Mouse (Mus musculus) hindbrain, embryonic 13.5 days (tissue): ENCODE results near the gene Sec23ip. TPM values are rescaled to one million over a fixed set of nuclear protein-coding genes. Genes with fewer than 3 reads are reported as not detected.
"Not testable (repeated sequence)": the region's sequence is repeated elsewhere in the genome, so short reads cannot be mapped to it uniquely, and the experiment has no call there.

Experiments
- ATAC-seq: fragments of 200-750 bp; cut with Nextera tagmentation; 2 replicates; pipeline ENCODE4 v1.8.0; 2017; ENCODE audit warnings: moderate TSS enrichment; ENCODE audit not compliant: low FRiP score
- H3K27ac ChIP-seq: fragments of 300-500 bp; sonication (generic); 2 replicates; pipeline ENCODE4 v1.5.1; 2015; ENCODE audit warnings: inconsistent platforms, mild to moderate bottlenecking, moderate library complexity
- H3K27me3 ChIP-seq: fragments of 300-500 bp; sonication (generic); 2 replicates; pipeline ENCODE4 v1.6.1; 2015; ENCODE audit warnings: mild to moderate bottlenecking, inconsistent platforms
- H3K36me3 ChIP-seq: fragments of 300-500 bp; sonication (generic); 2 replicates; pipeline ENCODE4 v1.6.1; 2015; ENCODE audit warnings: mild to moderate bottlenecking, inconsistent platforms
- H3K4me1 ChIP-seq: fragments of 300-500 bp; sonication (generic); replicated peaks from 2 replicates; pipeline ENCODE4 v1.6.1; 2015; ENCODE audit warnings: inconsistent platforms
- H3K4me2 ChIP-seq: fragments of 300-500 bp; sonication (generic); 2 replicates; pipeline ENCODE4 v1.6.1; 2015; ENCODE audit warnings: inconsistent platforms, mild to moderate bottlenecking, moderate library complexity
- H3K4me3 ChIP-seq: fragments of 300-500 bp; sonication (generic); 2 replicates; pipeline ENCODE4 v1.5.1; 2015; ENCODE audit warnings: mild to moderate bottlenecking, inconsistent platforms
- H3K9ac ChIP-seq: fragments of 300-500 bp; sonication (generic); 2 replicates; pipeline ENCODE4 v1.6.1; 2015; ENCODE audit warnings: mild to moderate bottlenecking, inconsistent platforms
- H3K9me3 ChIP-seq: fragments of 300-500 bp; sonication (generic); 2 replicates; pipeline ENCODE4 v1.6.1; 2016; ENCODE audit warnings: inconsistent platforms
- WGBS: fragments of 180-500 bp; shearing (Covaris S2); methylation state at CpG from one replicate; pipeline ENCODE4 v1.1.7; 2015; 5-methylcytosine and 5-hydroxymethylcytosine counted together
- polyA plus RNA-seq: library from polyadenylated mRNA; unstranded; fragments of >200 nt; fragmentation: Nextera tagmentation; extraction: Ambion mirVana; gene quantifications from 2 replicates; pipeline ENCODE4 v1.2.1, GENCODE M21; 2015

Sec23ip gene
- 42.5 and 44.0 TPM in 2 replicates for polyA plus RNA-seq

GRCm38 (mm10) chr7:128744684-128745485, at the start of gene Sec23ip:
TSS of gene Sec23ip (plus strand) at chr7:128744943.
- peaks cover 3% of the 10 kb centered on the region for H3K36me3 ChIP-seq
- peak; percentile 86 for ATAC-seq
- H3K9me3 ChIP-seq, result no peaks in the 10 kb centered on the region
- H3K9ac ChIP-seq, result peak within 1 kb of the TSS; percentile 94
- WGBS, result under 1% methylated on average over 55 of the region's 55 CpGs
- H3K4me3 ChIP-seq, result peak within 1 kb of the TSS; percentile 93
- peak within 1 kb of the TSS; percentile 73 for H3K27ac ChIP-seq
- H3K4me1 ChIP-seq, result peaks cover 45% of the 10 kb centered on the region
- peaks cover 9% of the 10 kb centered on the region for H3K27me3 ChIP-seq
- H3K4me2 ChIP-seq, result peak within 1 kb of the TSS; percentile 92

GRCm38 (mm10) chr7:128699959-128700358, 44.8 kb upstream of the Sec23ip start:
- peaks cover 79% of the 10 kb centered on the region for H3K36me3 ChIP-seq
- not testable (repeated sequence) for ATAC-seq, H3K4me1 ChIP-seq, H3K4me3 ChIP-seq, H3K9me3 ChIP-seq, H3K27ac ChIP-seq, H3K4me2 ChIP-seq, H3K27me3 ChIP-seq, H3K9ac ChIP-seq
- 96% methylated on average over 6 of the region's 6 CpGs for WGBS

GRCm38 (mm10) chr7:128705735-128706134, 39.0 kb upstream of the Sec23ip start:
- Histone ChIP-seq H3K4me1 (no peaks in the 10 kb centered on the region), H3K36me3 (peaks cover 85% of the 10 kb centered on the region), H3K9me3 (no peaks in the 10 kb centered on the region), H3K27me3 (no peaks in the 10 kb centered on the region), H3K9ac (no peak overlapping the region), H3K4me3 (no peak overlapping the region), H3K27ac (no peak overlapping the region), H3K4me2 (no peak overlapping the region)
- 27% methylated on average over 4 of the region's 4 CpGs for WGBS
- ATAC-seq, result peak; percentile 76

GRCm38 (mm10) chr7:128717991-128718390, 26.8 kb upstream of the Sec23ip start:
- Histone ChIP-seq H3K9me3 (no peaks in the 10 kb centered on the region), H3K27me3 (no peaks in the 10 kb centered on the region), H3K9ac (no peak overlapping the region), H3K4me1 (no peaks in the 10 kb centered on the region), H3K4me3 (no peak overlapping the region), H3K27ac (no peak overlapping the region), H3K36me3 (peaks cover 79% of the 10 kb centered on the region), H3K4me2 (no peak overlapping the region)
- 76% methylated on average over 4 of the region's 4 CpGs for WGBS
- ATAC-seq, result no peak

GRCm38 (mm10) chr7:128724761-128725160, 20.0 kb upstream of the Sec23ip start:
- peaks cover 24% of the 10 kb centered on the region for H3K36me3 ChIP-seq
- no peak overlapping the region for H3K27ac ChIP-seq
- H3K4me3 ChIP-seq, result no peak overlapping the region
- 36% methylated on average over 4 of the region's 4 CpGs for WGBS
- peaks cover 18% of the 10 kb centered on the region for H3K4me1 ChIP-seq
- H3K9me3 ChIP-seq, result no peaks in the 10 kb centered on the region
- H3K9ac ChIP-seq, result no peak overlapping the region
- H3K27me3 ChIP-seq, result no peaks in the 10 kb centered on the region
- no peak overlapping the region for H3K4me2 ChIP-seq
- peak; percentile 74 for ATAC-seq

GRCm38 (mm10) chr7:128725189-128725588, 19.6 kb upstream of the Sec23ip start:
- peaks cover 21% of the 10 kb centered on the region for H3K36me3 ChIP-seq
- 88% methylated on average over 9 of the region's 9 CpGs for WGBS
- peak overlapping the region; percentile 5; the same call in 1 of the 2 replicates for H3K27ac ChIP-seq
- no peak overlapping the region for H3K4me2 ChIP-seq
- no peak for ATAC-seq
- no peaks in the 10 kb centered on the region for H3K9me3 ChIP-seq
- H3K4me1 ChIP-seq, result peaks cover 18% of the 10 kb centered on the region
- H3K4me3 ChIP-seq, result no peak overlapping the region
- no peak overlapping the region for H3K9ac ChIP-seq
- no peaks in the 10 kb centered on the region for H3K27me3 ChIP-seq

- no peak overlapping the region for H3K4me3 ChIP-seq
- 45% methylated on average over 10 of the region's 10 CpGs for WGBS
- no peak for ATAC-seq
- no peak overlapping the region for H3K9ac ChIP-seq
- H3K27ac ChIP-seq, result no peak overlapping the region
- H3K4me2 ChIP-seq, result no peak overlapping the region
- H3K36me3 ChIP-seq, result peaks cover 11% of the 10 kb centered on the region
- no peaks in the 10 kb centered on the region for H3K27me3 ChIP-seq
- peaks cover 23% of the 10 kb centered on the region for H3K4me1 ChIP-seq
- H3K9me3 ChIP-seq, result no peaks in the 10 kb centered on the region
These were observed 17.7 kb upstream of the Sec23ip start for GRCm38 (mm10) chr7:128726999-128727398.

GRCm38 (mm10) chr7:128727701-128728100, 17.0 kb upstream of the Sec23ip start:
- no peak overlapping the region for H3K4me2 ChIP-seq
- peaks cover 23% of the 10 kb centered on the region for H3K4me1 ChIP-seq
- 27% methylated on average over 4 of the region's 5 CpGs for WGBS
- no peaks in the 10 kb centered on the region for H3K27me3 ChIP-seq
- no peak overlapping the region for H3K4me3 ChIP-seq
- no peak for ATAC-seq
- no peaks in the 10 kb centered on the region for H3K9me3 ChIP-seq
- H3K36me3 ChIP-seq, result peaks cover 6% of the 10 kb centered on the region
- no peak overlapping the region for H3K27ac ChIP-seq
- no peak overlapping the region for H3K9ac ChIP-seq

GRCm38 (mm10) chr7:128728738-128729137, 16.0 kb upstream of the Sec23ip start:
- Histone ChIP-seq H3K27me3 (no peaks in the 10 kb centered on the region), H3K4me3 (no peak overlapping the region), H3K36me3 (no peaks in the 10 kb centered on the region), H3K9me3 (no peaks in the 10 kb centered on the region), H3K27ac (no peak overlapping the region), H3K4me2 (no peak overlapping the region), H3K4me1 (peaks cover 23% of the 10 kb centered on the region), H3K9ac (no peak overlapping the region)
- WGBS, result 81% methylated on average over 10 of the region's 10 CpGs
- no peak for ATAC-seq

- 68% methylated on average over 2 of the region's 2 CpGs for WGBS
- H3K27me3 ChIP-seq, result no peaks in the 10 kb centered on the region
- peaks cover 14% of the 10 kb centered on the region for H3K36me3 ChIP-seq
- no peak overlapping the region for H3K4me3 ChIP-seq
- H3K27ac ChIP-seq, result no peak overlapping the region
- H3K4me1 ChIP-seq, result peaks cover 15% of the 10 kb centered on the region
- ATAC-seq, result no peak
- H3K4me2 ChIP-seq, result no peak overlapping the region
- H3K9me3 ChIP-seq, result no peaks in the 10 kb centered on the region
- H3K9ac ChIP-seq, result no peak overlapping the region
These were observed 13.2 kb upstream of the Sec23ip start for GRCm38 (mm10) chr7:128731585-128731984.

GRCm38 (mm10) chr7:128738041-128738440, 6.7 kb upstream of the Sec23ip start:
- H3K4me1 ChIP-seq, result peaks cover 23% of the 10 kb centered on the region
- ATAC-seq, result no peak
- H3K4me2 ChIP-seq, result peak overlapping the region; percentile 68
- no peak overlapping the region for H3K27ac ChIP-seq
- H3K4me3 ChIP-seq, result peak overlapping the region; percentile 77
- 0 out of 2 replicates have a peak overlapping the region, but pooled peaks have one; percentile 13 for H3K9ac ChIP-seq
- no peaks in the 10 kb centered on the region for H3K9me3 ChIP-seq
- H3K27me3 ChIP-seq, result peaks cover 6% of the 10 kb centered on the region
- 84% methylated on average over 5 of the region's 5 CpGs for WGBS
- H3K36me3 ChIP-seq, result peaks cover 14% of the 10 kb centered on the region

- peaks cover 25% of the 10 kb centered on the region for H3K4me1 ChIP-seq
- H3K4me3 ChIP-seq, result peak overlapping the region; percentile 77
- no peaks in the 10 kb centered on the region for H3K9me3 ChIP-seq
- H3K36me3 ChIP-seq, result peaks cover 14% of the 10 kb centered on the region
- ATAC-seq, result no peak
- H3K4me2 ChIP-seq, result peak overlapping the region; percentile 68
- peaks cover 9% of the 10 kb centered on the region for H3K27me3 ChIP-seq
- peak overlapping the region; percentile 98 for H3K9ac ChIP-seq
- WGBS, result 2% methylated on average over 15 of the region's 15 CpGs
- H3K27ac ChIP-seq, result no peak overlapping the region
These were observed 5.7 kb upstream of the Sec23ip start for GRCm38 (mm10) chr7:128739116-128739461.
